10 mouse cellular contexts compared by ENCODE assay signal in the genomic region with DNA sequence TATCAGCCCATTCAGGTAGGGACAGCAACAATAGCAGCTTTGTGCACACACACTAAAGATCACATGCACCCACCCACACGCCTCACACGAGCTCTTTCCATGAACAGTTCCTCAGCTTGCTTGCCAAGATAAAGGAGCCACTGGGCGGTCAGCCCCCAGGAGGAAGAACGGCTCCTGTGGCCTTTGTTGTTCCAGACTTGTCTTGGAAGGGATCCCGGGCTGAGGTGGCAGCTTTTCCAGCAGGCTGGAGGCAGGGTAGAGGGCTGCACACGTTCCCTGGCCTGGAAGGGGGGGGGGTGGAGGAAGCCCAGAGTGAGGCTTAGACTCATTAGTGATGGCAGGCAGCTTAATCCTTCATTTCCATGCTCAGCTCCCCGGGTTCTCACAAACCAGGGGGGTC. TPM values are rescaled to one million over a fixed set of nuclear protein-coding genes. Genes with fewer than 3 reads are reported as not detected.
A peak's percentile ranks its signal among the peaks of the same experiment; 100 is the strongest.
DNase-seq lines count a peak whose midpoint lies in the region; ATAC-seq and TF ChIP-seq lines count a peak whose summit lies in the region.
"Had no signal": no experiment of that assay in that cellular context is flagged by ENCODE, and none has a peak within 500 bp of the region (broad histone marks: within the 10 kb centered on the region; RNA-seq: fewer than 3 reads in every experiment).

No protein-coding gene starts in this region.

- no peaks in the 10 kb centered on the region for H3K9me3 ChIP-seq in embryonic facial prominence, embryonic 14.5 days (ENCODE audit: control insufficient read depth, low read length)
- no peaks in the 10 kb centered on the region for H3K9me3 ChIP-seq in embryonic facial prominence, embryonic 10.5 days
- H3K9me3 ChIP-seq in lung, embryonic 16.5 days (ENCODE audit: control insufficient read depth, low read length), result no peaks in the 10 kb centered on the region
- H3K9me3 ChIP-seq in forebrain, postnatal 0 days (ENCODE audit: low read length), result no peaks in the 10 kb centered on the region
- no peaks in the 10 kb centered on the region for H3K9me3 ChIP-seq in midbrain, embryonic 11.5 days (ENCODE audit: control insufficient read depth, low read length)
- H3K9me3 ChIP-seq in intestine, embryonic 16.5 days (ENCODE audit: control insufficient read depth, low read length), result no peaks in the 10 kb centered on the region

- H3K9ac ChIP-seq in embryonic facial prominence, embryonic 14.5 days (ENCODE audit: low read depth, low read length), result no peak overlapping the region
- no peak overlapping the region for H3K9ac ChIP-seq in lung, embryonic 16.5 days (ENCODE audit: low read length)
- no peak overlapping the region for H3K9ac ChIP-seq in forebrain, postnatal 0 days
- H3K9ac ChIP-seq in midbrain, embryonic 11.5 days (ENCODE audit: low read length), result no peak overlapping the region
- no peak overlapping the region for H3K9ac ChIP-seq in intestine, embryonic 16.5 days (ENCODE audit: low read depth, low read length)

- no peak overlapping the region for H3K27ac ChIP-seq in embryonic facial prominence, embryonic 14.5 days (replicated peaks; ENCODE audit: low read depth, low read length)
- H3K27ac ChIP-seq in embryonic facial prominence, embryonic 10.5 days (replicated peaks), result no peak overlapping the region
- H3K27ac ChIP-seq in lung, embryonic 16.5 days (ENCODE audit: low read length), result no peak overlapping the region
- no peak overlapping the region for H3K27ac ChIP-seq in forebrain, postnatal 0 days (ENCODE audit: low read depth, low read length)
- no peak overlapping the region for H3K27ac ChIP-seq in midbrain, embryonic 11.5 days (ENCODE audit: low read depth, low read length)
- H3K27ac ChIP-seq in intestine, embryonic 16.5 days (ENCODE audit: low read length), result no peak overlapping the region

- H3K4me1 ChIP-seq in embryonic facial prominence, embryonic 14.5 days (ENCODE audit: control insufficient read depth, insufficient read depth, low read length), result 0 out of 2 replicates have a peak, but pooled peaks cover 6% of the 10 kb centered on the region
- peaks cover 36% of the 10 kb centered on the region for H3K4me1 ChIP-seq in embryonic facial prominence, embryonic 10.5 days
- H3K4me1 ChIP-seq in lung, embryonic 16.5 days (replicated peaks; ENCODE audit: control insufficient read depth, insufficient read depth, low read length), result no peaks in the 10 kb centered on the region
- H3K4me1 ChIP-seq in forebrain, postnatal 0 days (ENCODE audit: insufficient read depth), result no peaks in the 10 kb centered on the region
- H3K4me1 ChIP-seq in midbrain, embryonic 11.5 days (ENCODE audit: control insufficient read depth, insufficient read depth, low read length), result peaks cover 51% of the 10 kb centered on the region
- 0 out of 2 replicates have a peak, but pooled peaks cover 4% of the 10 kb centered on the region for H3K4me1 ChIP-seq in intestine, embryonic 16.5 days (ENCODE audit: control insufficient read depth, insufficient read depth, low read length)

- H3K4me2 ChIP-seq in embryonic facial prominence, embryonic 14.5 days (ENCODE audit: low read depth, low read length), result no peak overlapping the region
- H3K4me2 ChIP-seq in lung, embryonic 16.5 days (ENCODE audit: low read depth, low read length), result no peak overlapping the region
- H3K4me2 ChIP-seq in forebrain, postnatal 0 days (ENCODE audit: low read depth), result no peak overlapping the region
- H3K4me2 ChIP-seq in midbrain, embryonic 11.5 days, result no peak overlapping the region
- no peak overlapping the region for H3K4me2 ChIP-seq in intestine, embryonic 16.5 days (ENCODE audit: low read depth, low read length)

- no peak for TF ChIP-seq CTCF in forebrain, postnatal 0 days (IDR thresholded peaks at IDR 0.05; ENCODE audit: low read depth)

- peak; percentile 47 for ATAC-seq in embryonic facial prominence, embryonic 14.5 days (ENCODE audit: low read depth)
- peak; percentile 56 for ATAC-seq in lung, embryonic 16.5 days (ENCODE audit: low read depth)
- ATAC-seq in forebrain, postnatal 0 days, result peak; percentile 69
- peak; percentile 38; the same call in 1 of the 2 replicates for ATAC-seq in midbrain, embryonic 11.5 days (ENCODE audit: low FRiP score)
- no peak for ATAC-seq in intestine, embryonic 16.5 days

- DNase-seq in embryonic facial prominence, embryonic 14.5 days (ENCODE audit: low spot score), result peak; percentile 76
- DNase-seq in embryonic facial prominence, embryonic 10.5 days (ENCODE audit: low spot score), result no peak
- no peak for DNase-seq in lung, postnatal 25 days (ENCODE audit: low spot score)
- DNase-seq in forebrain, postnatal 0 days, result peak; percentile 48
- DNase-seq in midbrain, embryonic 11.5 days (ENCODE audit: low spot score, missing footprints), result no peak
- DNase-seq in embryo, embryonic 9.5 days (ENCODE audit: extremely low spot score), result no peak
- DNase-seq: layer of hippocampus, adult 9-11 months had no signal

- no peak overlapping the region for H3K4me3 ChIP-seq in embryonic facial prominence, embryonic 14.5 days (ENCODE audit: low read depth, low read length)
- H3K4me3 ChIP-seq in embryonic facial prominence, embryonic 10.5 days, result no peak overlapping the region
- H3K4me3 ChIP-seq in lung, embryonic 16.5 days (ENCODE audit: low read length), result no peak overlapping the region
- H3K4me3 ChIP-seq in forebrain, postnatal 0 days (ENCODE audit: low read depth, low read length), result no peak overlapping the region
- no peak overlapping the region for H3K4me3 ChIP-seq in midbrain, embryonic 11.5 days (ENCODE audit: low read depth, low read length)
- no peak overlapping the region for H3K4me3 ChIP-seq in intestine, embryonic 16.5 days (ENCODE audit: low read length)
- H3K4me3 ChIP-seq: erythroblast, embryonic 14.5 days had no signal

- H3K36me3 ChIP-seq in embryonic facial prominence, embryonic 14.5 days (ENCODE audit: control insufficient read depth, insufficient read depth, low read length), result no peaks in the 10 kb centered on the region
- no peaks in the 10 kb centered on the region for H3K36me3 ChIP-seq in embryonic facial prominence, embryonic 10.5 days (replicated peaks)
- H3K36me3 ChIP-seq in lung, embryonic 16.5 days (ENCODE audit: control insufficient read depth, insufficient read depth, low read length), result no peaks in the 10 kb centered on the region
- no peaks in the 10 kb centered on the region for H3K36me3 ChIP-seq in forebrain, postnatal 0 days (ENCODE audit: insufficient read depth)
- H3K36me3 ChIP-seq in midbrain, embryonic 11.5 days (ENCODE audit: control insufficient read depth, insufficient read depth, low read length), result no peaks in the 10 kb centered on the region
- H3K36me3 ChIP-seq in intestine, embryonic 16.5 days (ENCODE audit: control insufficient read depth, insufficient read depth, low read length), result no peaks in the 10 kb centered on the region

- peaks cover 35% of the 10 kb centered on the region for H3K27me3 ChIP-seq in embryonic facial prominence, embryonic 14.5 days (replicated peaks; ENCODE audit: control insufficient read depth, insufficient read depth, low read length)
- peaks cover 81% of the 10 kb centered on the region for H3K27me3 ChIP-seq in embryonic facial prominence, embryonic 10.5 days (replicated peaks; ENCODE audit: low read depth, poor library complexity, severe bottlenecking)
- peaks cover 6% of the 10 kb centered on the region; the same call in 1 of the 2 replicates for H3K27me3 ChIP-seq in lung, embryonic 16.5 days (ENCODE audit: control insufficient read depth, insufficient read depth, low read depth, low read length)
- H3K27me3 ChIP-seq in forebrain, postnatal 0 days (ENCODE audit: insufficient read depth, low read length), result peaks cover 25% of the 10 kb centered on the region
- peaks cover 15% of the 10 kb centered on the region for H3K27me3 ChIP-seq in midbrain, embryonic 11.5 days (ENCODE audit: control insufficient read depth, insufficient read depth, low read length)
- 0 out of 2 replicates have a peak, but pooled peaks cover 13% of the 10 kb centered on the region for H3K27me3 ChIP-seq in intestine, embryonic 16.5 days (replicated peaks; ENCODE audit: control insufficient read depth, insufficient read depth, low read length)

- WGBS in embryonic facial prominence, embryonic 14.5 days, result 11% methylated on average over 7 of the region's 7 CpGs
- WGBS in embryonic facial prominence, embryonic 10.5 days, result 17% methylated on average over 7 of the region's 7 CpGs
- 10% methylated on average over 7 of the region's 7 CpGs for WGBS in lung, embryonic 16.5 days
- WGBS in forebrain, postnatal 0 days, result 4% methylated on average over 7 of the region's 7 CpGs
- WGBS in midbrain, embryonic 11.5 days, result 6% methylated on average over 7 of the region's 7 CpGs
- 28% methylated on average over 7 of the region's 7 CpGs for WGBS in intestine, embryonic 16.5 days

RNA-seq across cellular contexts. Expression of gene 6430628N08Rik, which starts 18.2 kb away (rescaled TPM):
- polyA plus RNA-seq in embryonic facial prominence, embryonic 14.5 days (2014; fragmentation: Nextera tagmentation; extraction: Ambion mirVana), result 0.10 and 0.29 TPM in 2 replicates
- polyA plus RNA-seq in embryonic facial prominence, embryonic 10.5 days (2016; fragmentation: Nextera tagmentation; extraction: Ambion mirVana), result 0.09 TPM in 1 of 2 replicates, not detected in the other
- polyA plus RNA-seq in lung, embryonic 16.5 days (2015; fragmentation: Nextera tagmentation; extraction: Ambion mirVana), result not detected in 2 replicates
- 1.3 and 1.4 TPM in 2 replicates for total RNA-seq in forebrain, postnatal 0 days (2014; rRNA removed)
- polyA plus RNA-seq in forebrain, postnatal 0 days (2015; fragmentation: Nextera tagmentation; extraction: Ambion mirVana), result 0.54 and 0.62 TPM in 2 replicates
- polyA plus RNA-seq in midbrain, embryonic 11.5 days (2014; fragmentation: Nextera tagmentation; extraction: Ambion mirVana), result 0.33 TPM in 1 of 2 replicates, not detected in the other
- polyA plus RNA-seq in intestine, embryonic 16.5 days (2015; fragmentation: Nextera tagmentation; extraction: Ambion mirVana), result not detected in 2 replicates
- polyA plus RNA-seq: erythroblast, embryonic 14.5 days had no signal

RNA-seq across cellular contexts. Expression of gene Kncn, which starts 24.4 kb away (rescaled TPM):
- 0.31 TPM in 1 of 2 replicates, not detected in the other for polyA plus RNA-seq in embryonic facial prominence, embryonic 14.5 days (2014; fragmentation: Nextera tagmentation; extraction: Ambion mirVana)
- not detected in 2 replicates for polyA plus RNA-seq in embryonic facial prominence, embryonic 10.5 days (2016; fragmentation: Nextera tagmentation; extraction: Ambion mirVana)
- polyA plus RNA-seq in lung, embryonic 16.5 days (2015; fragmentation: Nextera tagmentation; extraction: Ambion mirVana), result not detected in 2 replicates
- total RNA-seq in forebrain, postnatal 0 days (2014; rRNA removed), result 0.38 TPM in 1 of 2 replicates, not detected in the other
- 0.10 and 0.44 TPM in 2 replicates for polyA plus RNA-seq in forebrain, postnatal 0 days (2015; fragmentation: Nextera tagmentation; extraction: Ambion mirVana)
- not detected in 2 replicates for polyA plus RNA-seq in midbrain, embryonic 11.5 days (2014; fragmentation: Nextera tagmentation; extraction: Ambion mirVana)
- not detected in 2 replicates for polyA plus RNA-seq in intestine, embryonic 16.5 days (2015; fragmentation: Nextera tagmentation; extraction: Ambion mirVana)

RNA-seq across cellular contexts. Expression of gene Dmbx1, which starts 31.1 kb away (rescaled TPM):
- polyA plus RNA-seq in embryonic facial prominence, embryonic 14.5 days (2014; fragmentation: Nextera tagmentation; extraction: Ambion mirVana), result 0.26 and 0.58 TPM in 2 replicates
- polyA plus RNA-seq in embryonic facial prominence, embryonic 10.5 days (2016; fragmentation: Nextera tagmentation; extraction: Ambion mirVana), result 1.7 and 2.5 TPM in 2 replicates
- polyA plus RNA-seq in lung, embryonic 16.5 days (2015; fragmentation: Nextera tagmentation; extraction: Ambion mirVana), result 0.06 and 0.08 TPM in 2 replicates
- total RNA-seq in forebrain, postnatal 0 days (2014; rRNA removed), result 0.15 TPM in 1 of 2 replicates, not detected in the other
- polyA plus RNA-seq in forebrain, postnatal 0 days (2015; fragmentation: Nextera tagmentation; extraction: Ambion mirVana), result 0.18 and 0.23 TPM in 2 replicates
- 15.1 and 15.9 TPM in 2 replicates for polyA plus RNA-seq in midbrain, embryonic 11.5 days (2014; fragmentation: Nextera tagmentation; extraction: Ambion mirVana)
- not detected in 2 replicates for polyA plus RNA-seq in intestine, embryonic 16.5 days (2015; fragmentation: Nextera tagmentation; extraction: Ambion mirVana)
- polyA plus RNA-seq: erythroblast, embryonic 14.5 days had no signal

Comparison
In these comparisons a context has a peak if more than half of its experiments do, and no peak if none do; other contexts are left out.
1. DNase-seq: peak in embryonic facial prominence, embryonic 14.5 days (single experiment) and forebrain, postnatal 0 days (single experiment); none in embryonic facial prominence, embryonic 10.5 days (single experiment), lung, postnatal 25 days (single experiment), midbrain, embryonic 11.5 days (single experiment) and embryo, embryonic 9.5 days (single experiment).